Mouse (Mus musculus): ENCODE measurements at regions not wholly inside any gene's neighbourhood (a gene's known extent, or its start where the extent isn't known, plus 50 kb on each side); places are given as distances from the start of the nearest gene placed in this dataset.
A peak's percentile ranks its signal among the peaks of the same experiment; 100 is the strongest.

DNA sequence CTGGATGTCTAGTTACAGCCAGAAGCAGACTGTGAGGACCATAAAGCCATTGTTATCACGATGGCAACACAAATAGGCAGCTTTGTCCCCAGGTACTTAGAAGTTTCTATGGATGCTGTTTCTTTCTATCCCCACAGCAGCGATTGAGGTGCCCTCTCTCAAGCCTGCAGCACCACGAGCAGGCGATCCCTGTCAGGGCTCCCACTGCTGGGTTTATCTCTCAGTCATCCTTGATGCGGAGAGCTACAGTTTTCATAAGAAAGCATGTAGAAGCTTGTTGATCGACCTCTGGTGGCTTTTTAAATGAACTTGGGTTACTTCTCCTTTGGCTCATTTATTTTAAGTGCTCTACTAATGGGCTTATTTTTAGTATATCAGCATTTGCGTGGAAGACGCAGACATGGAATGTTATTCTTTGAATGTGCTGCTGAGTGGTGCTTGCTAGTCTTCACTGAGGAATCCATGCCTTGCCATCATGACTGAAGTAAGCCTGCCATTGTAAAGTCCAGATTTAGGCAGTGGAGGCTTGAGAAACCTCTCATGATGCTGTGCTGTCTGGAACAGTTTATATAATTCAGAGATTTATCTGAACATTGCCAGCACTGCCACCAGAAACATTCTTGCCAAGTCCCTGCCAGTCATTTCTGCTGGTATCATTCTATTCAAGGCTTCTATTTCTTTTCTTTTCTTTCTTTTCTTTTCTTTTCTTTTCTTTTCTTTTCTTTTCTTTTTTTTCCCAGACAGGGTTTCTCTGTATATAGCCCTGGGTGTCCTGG is 161.0 kb downstream of the Cxcl12 start:
- peak in 1 of 2 experiments; percentile 22 for DNase-seq
- intact Hi-C loops (cut with DNase I) = loop anchor here (1.0 to 5.0 kb wide), 2 partner anchors 77 to 155 kb away; no protein-coding TSS in a partner anchor

DNA sequence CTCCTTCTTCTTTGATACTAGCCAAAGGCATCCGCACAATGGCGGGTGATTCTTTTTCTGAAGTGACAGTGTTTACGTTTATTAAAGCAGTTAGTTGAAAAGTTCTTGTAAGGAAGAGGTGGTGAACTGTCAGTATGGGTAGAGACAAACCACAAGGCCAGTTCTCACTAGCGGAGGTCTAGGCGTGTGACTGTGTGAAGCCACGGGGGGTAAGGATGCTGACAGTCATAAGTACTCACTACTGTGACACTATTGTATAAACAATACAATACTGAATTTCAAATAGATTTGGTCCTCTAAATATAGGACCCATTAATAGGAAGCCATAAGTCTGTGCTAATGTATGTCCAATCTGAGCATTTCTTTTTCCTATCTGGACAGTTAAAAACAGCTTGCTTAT is 161.9 kb downstream of the Cxcl12 start:
- intact Hi-C loops (cut with DNase I) = loop anchor here (5.0 kb wide), 1 partner anchor 57 kb away; no protein-coding TSS in a partner anchor

DNA sequence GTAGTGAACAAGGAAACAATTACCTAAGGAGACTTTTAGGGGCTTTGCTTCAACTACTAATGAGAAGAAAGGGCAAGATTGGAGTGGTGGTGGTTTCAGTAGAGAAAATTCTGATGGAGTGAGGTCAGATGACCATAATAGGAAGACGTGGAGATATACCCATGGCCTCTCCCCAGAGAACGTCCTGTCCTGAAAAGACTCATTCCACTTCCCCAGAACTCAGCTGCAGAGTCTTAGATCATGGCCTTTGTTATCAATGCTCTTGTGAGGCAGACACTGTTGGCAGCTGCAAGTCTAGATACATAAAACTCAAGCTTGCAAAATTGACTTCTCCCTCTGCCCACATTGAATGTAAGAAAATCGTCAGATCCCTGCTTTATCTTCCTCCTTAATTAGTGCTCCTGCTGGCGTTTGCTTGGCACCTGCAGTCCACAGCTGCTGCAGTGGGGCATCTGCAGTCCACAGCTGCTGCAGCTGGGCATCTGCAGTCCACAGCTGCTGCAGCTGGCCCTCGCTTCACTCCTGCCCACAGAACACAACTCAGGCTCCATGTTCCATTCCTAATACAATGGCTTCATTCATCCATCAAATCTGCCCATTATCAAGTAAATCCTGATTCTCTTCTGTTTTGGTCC is 162.5 kb downstream of the Cxcl12 start:
- peak; percentile 34 to 51 for DNase-seq
- intact Hi-C loops (cut with DNase I) = loop anchor here (5.0 kb wide), 1 partner anchor 56 kb away; no protein-coding TSS in a partner anchor

More for the DNA sequence above, 161.9 kb downstream of the Cxcl12 start:
- DNase-seq = no peak

DNA sequence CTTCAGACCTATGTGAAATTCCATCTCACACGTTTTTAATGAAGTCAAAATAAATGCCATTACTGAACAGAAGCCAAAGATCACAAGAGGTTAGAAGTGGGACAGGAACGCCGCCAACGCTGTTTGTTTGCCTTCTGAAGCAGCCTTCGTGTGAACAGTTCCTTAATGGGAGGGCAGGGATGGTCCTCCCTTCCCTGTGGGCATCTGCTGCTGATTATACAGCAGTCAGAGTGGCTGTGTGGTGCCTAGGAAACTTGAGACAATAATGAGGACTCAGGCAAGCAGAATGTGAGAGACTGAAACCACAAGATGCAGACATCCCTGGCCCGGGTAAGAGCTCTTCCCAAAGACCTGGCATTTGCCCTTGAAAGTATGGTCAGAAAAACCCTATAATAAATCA is 164.3 kb downstream of the Cxcl12 start:
- intact Hi-C loops (cut with DNase I) = loop anchor here (5.0 kb wide), 1 partner anchor 55 kb away; no protein-coding TSS in a partner anchor
- DNase-seq = no peak

DNA sequence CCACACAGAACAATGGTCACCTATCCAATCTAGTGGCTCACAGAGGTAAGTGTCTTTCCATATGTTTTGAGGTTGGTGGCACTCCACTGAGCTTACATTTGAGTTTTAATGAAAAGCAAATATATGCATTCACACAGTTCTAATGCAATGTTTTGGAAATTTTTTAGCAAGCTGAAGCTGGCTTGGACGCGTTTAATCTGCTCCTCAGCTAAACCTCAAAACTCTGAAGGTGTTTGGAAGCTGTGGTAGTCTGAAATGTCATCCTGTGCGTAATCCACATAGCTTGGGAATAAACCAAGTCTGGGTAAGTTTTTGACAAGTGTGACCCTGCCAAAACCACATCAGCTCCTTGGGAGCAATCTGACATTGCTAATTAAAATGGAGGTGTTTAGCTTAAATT is 173.8 kb downstream of the Cxcl12 start:
- intact Hi-C loops (cut with DNase I) = no loop called here
- DNase-seq = no peak

DNA sequence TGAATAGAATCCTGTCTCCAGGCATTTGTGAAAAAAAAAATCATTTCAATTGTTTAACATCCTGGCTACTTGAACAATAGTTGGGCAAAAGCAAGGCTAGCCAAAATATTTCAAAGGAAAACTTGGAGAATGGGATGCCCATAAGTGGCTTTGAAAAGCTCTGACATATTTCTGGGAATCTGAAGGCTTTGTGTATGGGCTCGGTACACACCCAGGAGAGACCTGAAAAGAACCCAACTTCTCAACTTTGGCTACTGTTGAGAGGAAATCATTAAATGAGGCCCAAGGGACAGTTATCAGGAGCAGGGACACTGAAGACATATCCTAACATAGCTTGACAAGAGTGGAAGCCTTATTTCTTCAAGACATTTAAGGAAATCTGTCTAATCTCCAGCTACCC is 179.0 kb downstream of the Cxcl12 start:
- intact Hi-C loops (cut with DNase I) = no loop called here
- no peak for DNase-seq

DNA sequence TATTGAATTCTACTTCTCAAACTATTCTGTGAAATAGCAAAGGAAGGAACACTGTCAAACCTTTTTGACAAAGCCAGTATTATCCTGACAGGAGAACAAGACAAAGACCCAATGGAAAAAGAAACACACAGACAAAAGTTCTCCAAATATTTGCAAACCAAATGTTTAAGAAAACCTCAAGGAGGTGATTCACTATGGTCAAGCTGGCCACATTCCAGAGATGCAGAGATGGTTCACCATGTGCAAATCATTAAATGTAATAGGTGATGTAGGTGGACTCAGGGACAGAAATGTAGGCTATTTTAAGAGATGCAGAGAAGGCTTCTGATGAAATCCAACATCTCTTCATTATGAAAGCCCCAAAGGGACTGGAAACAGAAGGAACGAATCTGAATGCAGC is 183.5 kb downstream of the Cxcl12 start:
- intact Hi-C loops (cut with DNase I) = no loop called here
- DNase-seq = no peak

DNA sequence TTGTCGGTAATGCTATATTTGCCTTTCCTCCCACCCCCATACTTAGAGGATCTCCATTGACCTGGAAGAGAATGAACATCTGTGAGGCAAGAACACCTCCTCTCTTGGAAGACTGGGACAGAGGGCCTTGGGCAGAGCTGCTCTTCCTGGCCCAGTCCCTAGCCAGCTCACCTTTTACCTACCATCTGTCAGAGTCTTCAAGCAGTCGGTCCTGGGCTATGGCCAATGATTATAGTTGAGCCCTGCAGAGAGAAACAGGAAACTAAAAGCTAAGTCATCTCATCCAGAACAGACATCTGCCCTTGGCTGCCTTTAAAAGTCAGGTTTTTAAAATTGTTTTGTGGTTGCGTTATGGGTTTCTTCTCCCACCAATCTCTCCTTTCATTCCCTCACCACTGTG is 184.8 kb downstream of the Cxcl12 start:
- DNase-seq = no peak
- intact Hi-C loops (cut with DNase I) = no loop called here

DNA sequence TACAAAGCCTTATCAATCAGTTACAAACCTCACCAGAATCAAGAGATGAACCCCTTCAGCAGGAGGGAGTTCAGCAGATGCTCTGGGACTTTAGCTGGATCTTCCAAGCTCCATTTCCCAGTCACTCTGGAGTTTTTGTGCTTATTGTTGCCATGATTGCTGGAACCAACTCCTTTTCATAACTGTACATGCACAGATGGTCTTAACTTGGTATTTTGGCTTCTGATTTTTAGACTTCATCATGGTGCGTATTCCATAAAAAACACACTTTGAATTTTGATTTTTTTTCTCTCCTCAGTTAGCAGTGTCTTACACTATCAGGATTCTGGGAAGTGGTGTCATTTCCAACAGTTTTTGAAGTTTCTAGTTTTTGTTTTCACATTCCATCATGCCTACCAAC is 187.8 kb downstream of the Cxcl12 start:
- intact Hi-C loops (cut with DNase I) = no loop called here
- DNase-seq = no peak

DNA sequence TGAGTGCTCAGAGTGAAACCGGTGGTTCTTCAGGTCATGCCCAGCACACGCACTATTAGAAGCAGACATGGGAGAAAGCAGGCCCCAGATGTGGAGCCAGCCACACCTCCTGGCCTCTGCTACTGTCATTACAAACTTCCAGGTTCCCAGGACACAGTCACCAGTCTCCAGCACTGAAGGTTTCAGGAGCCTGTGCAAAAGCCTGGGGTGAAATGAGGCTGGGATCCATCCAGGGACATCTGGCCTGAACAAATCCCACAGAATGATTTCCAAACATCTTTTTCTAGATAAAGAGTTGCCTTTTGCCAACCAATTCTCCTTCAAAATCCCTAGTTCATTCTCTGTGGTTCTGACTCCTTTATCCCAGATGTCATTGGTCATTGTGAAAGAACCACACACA is 191.1 kb downstream of the Cxcl12 start:
- intact Hi-C loops (cut with DNase I) = no loop called here
- peak in 1 of 2 experiments; percentile 24 for DNase-seq

DNA sequence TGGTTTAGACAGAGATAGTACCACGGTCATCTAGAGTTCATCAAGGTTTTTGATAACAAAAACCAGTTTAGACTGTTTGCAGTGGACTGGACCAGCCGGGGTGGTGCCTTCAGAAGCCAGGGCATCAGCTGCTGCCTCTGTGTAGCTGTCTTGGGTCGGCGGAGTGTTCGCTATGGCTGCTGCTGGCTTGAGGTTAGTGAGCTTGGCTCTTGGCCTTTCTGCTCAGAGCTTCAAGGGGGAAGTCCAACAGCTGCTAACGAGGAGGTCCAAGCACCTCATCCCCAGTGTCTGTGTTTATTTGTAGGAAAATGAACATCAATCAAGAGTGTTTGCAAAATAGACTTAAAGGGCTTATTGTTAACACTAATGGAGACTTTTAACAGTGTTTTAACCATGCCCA is 198.2 kb downstream of the Cxcl12 start:
- DNase-seq = peak in 1 of 2 experiments; percentile 10
- intact Hi-C loops (cut with DNase I) = no loop called here

DNA sequence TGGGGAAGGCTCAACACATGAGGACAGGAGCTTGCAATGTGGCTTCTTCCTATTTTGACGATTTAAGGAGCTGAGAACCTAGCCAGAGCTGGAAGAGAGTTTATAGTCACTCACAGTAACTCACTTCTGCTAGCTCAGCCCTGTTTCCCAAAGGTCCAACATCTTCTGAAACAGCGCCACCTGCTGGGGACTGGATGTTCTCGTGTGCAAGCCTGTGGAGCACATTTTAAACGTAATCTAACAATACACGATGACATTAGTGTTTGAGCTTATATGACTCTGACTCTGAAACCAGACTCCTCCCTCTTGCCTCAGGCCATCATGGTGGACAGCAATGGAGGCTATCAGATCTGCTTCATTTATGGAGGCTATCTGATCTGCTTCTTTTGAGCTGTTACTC is 207.7 kb downstream of the Cxcl12 start:
- intact Hi-C loops (cut with DNase I) = no loop called here
- no peak for DNase-seq

DNA sequence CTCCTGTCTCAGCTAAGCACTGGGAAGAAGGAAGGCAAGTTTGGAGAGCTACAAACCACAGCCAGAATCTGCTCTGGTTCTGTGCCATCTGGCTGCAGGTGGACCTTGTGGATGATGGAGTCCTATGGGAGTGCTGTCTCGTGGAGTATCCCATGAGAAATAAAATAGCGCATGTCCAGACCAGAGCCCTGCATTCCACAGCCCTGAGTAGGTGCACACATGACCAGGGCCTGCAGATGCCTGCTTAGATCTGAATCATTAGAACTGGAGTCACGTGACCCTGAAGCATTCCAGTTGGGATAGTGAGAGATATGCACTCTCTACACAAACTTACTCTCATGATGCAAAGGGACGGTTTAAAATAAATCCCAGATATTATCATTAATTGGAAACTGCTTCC is 211.6 kb downstream of the Cxcl12 start:
- DNase-seq = peak; percentile 31 to 35
- intact Hi-C loops (cut with DNase I) = no loop called here

DNA sequence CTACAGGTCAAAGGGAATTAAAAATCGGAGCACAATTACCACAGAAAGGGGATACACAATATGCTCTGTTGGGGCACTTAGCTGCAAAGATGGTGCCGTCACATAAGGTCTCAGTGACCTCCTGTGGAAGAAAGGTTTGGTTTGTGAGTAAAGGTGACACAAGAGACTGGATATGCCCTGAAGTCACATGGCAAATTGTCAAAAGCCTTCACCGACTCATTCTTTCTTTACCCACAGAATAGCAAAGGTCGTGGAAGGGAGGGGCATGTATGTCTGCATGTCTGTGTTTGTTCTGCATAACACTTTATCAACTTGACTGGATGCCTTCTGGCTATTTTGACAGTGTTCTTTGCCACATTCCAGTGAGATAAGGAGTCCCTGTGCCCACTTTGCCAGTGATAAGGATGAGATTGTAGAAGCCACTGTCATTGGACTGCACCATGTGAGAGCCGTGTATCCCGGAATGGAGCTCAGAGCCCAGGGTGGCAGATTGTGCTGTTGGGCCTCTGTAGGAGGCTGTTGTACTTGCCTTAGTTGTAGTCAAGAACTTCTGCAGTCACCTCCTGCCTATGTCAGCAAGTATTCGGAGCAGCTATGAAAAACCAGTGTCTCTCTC is 222.0 kb downstream of the Cxcl12 start:
- DNase-seq = peak; percentile 49 to 64
- intact Hi-C loops (cut with DNase I) = no loop called here

DNA sequence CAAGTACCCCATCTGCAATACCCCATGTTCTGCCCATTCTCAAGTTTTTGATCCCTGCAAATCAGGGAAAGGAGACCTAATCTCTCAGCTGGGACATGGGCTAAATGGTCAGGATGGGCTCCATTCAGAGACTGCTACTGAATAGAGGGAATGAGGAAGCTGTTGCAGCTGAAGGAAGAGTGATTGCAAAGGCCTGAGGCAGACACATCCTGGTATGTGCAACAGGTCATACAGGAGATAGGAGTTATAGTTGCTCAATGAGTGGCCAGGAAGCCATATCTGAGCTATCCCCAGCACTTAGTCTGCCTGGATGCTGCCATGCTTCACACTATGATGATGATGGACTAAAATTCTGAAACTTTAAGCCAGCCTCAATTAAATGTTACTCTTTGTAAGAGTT is 225.1 kb downstream of the Cxcl12 start:
- DNase-seq = no peak
- intact Hi-C loops (cut with DNase I) = no loop called here

DNA sequence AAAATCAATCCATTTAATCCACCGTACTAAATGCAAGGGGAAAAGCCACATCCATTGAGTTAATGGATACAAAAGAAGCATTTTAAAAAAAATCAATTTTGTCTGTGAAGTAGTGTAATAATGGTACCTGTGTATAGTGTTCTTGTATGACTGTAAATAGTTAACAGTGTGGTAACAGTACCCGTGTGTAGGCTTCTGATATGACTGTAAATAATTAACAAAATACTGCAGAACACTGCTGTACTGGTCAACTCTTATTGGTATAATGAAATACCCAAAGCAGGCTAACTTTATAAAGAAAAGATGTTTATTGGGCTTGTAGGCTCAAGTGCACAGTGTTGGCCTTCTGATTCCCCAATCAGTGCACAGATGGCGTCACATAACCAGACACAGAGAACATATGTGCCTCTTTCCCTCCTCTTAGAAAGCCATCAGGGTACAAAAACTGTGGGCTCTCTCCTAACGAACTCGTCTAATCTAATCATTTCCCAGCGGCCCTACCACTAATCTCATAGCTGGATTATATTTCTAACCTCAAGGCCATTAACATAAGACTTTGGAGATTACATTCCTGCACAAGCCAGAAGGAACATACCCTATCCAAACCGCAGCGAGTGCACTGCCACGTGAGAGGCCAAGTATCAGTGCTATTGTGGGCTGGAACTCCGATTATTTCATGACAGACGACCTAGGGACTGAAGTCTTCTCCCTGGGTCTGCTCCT is 237.4 kb downstream of the Cxcl12 start:
- no peak for DNase-seq
- intact Hi-C loops (cut with DNase I) = no loop called here

DNA sequence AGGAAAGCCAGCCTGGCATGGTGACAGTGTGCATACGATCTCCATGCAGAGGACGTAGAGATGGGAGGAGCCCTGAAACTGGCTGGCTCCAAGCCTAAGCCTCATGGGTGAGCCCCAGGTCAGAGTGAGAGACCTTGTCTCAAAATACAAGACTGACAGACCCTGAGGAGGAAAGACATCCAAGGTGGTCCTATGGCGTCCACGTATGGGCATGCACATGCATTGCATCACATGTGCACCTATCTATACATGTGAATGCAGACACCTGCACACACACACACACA is 237.9 kb downstream of the Cxcl12 start:
- intact Hi-C loops (cut with DNase I) = no loop called here
- no peak for DNase-seq

DNA sequence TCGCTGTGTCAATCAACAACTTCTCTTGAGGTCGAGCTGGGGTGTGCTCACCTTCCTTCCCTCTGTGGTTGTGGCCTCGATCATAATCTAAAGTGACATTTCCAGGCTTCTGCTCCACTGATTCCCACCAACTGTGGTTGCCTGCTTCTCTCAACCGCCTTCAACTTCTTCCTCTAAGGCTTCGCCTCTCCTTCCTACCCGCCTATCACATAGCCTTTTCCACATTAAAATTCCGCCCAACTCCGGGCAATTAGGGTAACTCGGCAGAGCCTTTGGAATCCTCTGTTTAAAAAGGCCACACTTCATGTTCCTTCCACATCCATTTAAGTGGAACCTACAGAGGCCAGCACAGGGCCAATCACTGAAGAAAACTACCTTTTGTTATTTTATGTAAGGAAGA is 238.4 kb downstream of the Cxcl12 start:
- DNase-seq = no peak

DNA sequence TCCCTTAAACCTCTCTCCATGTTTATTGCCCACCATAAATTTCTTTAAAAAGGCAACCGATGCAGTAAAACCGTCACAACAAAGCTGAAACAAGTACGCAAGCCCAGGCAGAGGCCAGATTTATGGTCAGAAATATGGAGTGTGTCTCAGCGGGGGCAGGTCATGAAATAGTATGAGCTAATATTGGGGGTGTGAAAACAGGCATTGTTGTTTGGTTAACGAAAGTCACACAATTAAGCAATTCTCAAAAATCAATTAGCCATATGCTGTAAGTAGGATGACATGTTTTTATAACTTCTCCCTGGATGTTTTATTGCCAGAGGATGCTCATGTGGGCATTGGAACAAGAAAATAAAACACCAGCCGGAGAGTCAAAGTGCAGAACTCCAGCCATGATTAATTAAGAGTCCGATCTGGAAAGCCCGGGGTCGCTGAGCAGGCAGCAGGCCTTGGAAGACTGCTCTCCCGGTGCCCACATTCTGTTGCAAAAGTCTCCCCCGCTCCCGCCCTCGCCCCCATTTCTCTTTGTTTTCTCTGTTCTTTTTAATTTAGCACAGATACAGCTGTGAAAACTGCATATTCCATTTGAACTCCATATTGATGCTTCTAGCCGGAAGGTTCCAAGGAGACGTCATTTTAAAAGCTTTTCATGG is 239.0 kb downstream of the Cxcl12 start:
- DNase-seq = no peak
- intact Hi-C loops (cut with DNase I) = no loop called here

More for the DNA sequence above, 238.4 kb downstream of the Cxcl12 start:
- intact Hi-C loops (cut with DNase I) = no loop called here

DNA sequence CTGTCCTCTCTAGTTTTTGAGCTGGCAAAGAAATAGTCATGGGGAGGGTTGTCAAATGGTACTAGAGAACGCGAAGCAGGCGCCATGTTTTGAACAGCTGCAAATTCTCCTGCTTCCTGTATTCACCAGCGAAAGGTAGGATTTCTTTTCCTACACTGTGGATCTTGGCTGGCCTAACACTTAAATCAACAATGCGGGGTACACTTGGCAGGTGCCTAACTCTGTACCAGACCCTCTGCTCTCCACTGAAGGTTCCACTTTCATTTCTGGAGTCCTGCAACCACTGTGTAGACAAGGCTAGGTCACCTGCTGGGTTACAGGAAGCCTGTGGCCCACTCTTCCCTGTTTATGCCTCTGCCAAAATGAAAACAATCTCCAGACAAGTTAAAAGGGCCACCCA is 239.6 kb downstream of the Cxcl12 start:
- intact Hi-C loops (cut with DNase I) = no loop called here

More for the DNA sequence above, 239.6 kb downstream of the Cxcl12 start:
- no peak for DNase-seq

Measured in heart, postnatal 10 days (tissue).